In genomic region chr15:51730805-51731412, GRCm38 (mm10) we compare ENCODE assay signal across 8 mouse cellular contexts.
A peak's percentile ranks its signal among the peaks of the same experiment; 100 is the strongest.
DNase-seq lines count a peak whose midpoint lies in the region; ATAC-seq and TF ChIP-seq lines count a peak whose summit lies in the region.
"Had no signal": no experiment of that assay in that cellular context is flagged by ENCODE, and none has a peak within 500 bp of the region (broad histone marks: within the 10 kb centered on the region; RNA-seq: fewer than 3 reads in every experiment).

No protein-coding gene starts in this region.

- dilution Hi-C loops in CH12.LX (cut with MboI; ENCODE audit: extremely low pct_ligation_motif_present, extremely low pct_unique_long_range_greater_than_20kb, low sequenced_read_pairs): no loop called here

- peaks cover 4% of the 10 kb centered on the region for H3K9me3 ChIP-seq in CH12.LX (replicated peaks; ENCODE audit: low read length)
- H3K9me3 ChIP-seq: liver, embryonic 13.5 days had no signal

- H3K79me2 ChIP-seq in CH12.LX (replicated peaks; ENCODE audit: control insufficient read depth, extremely low read depth, insufficient read depth, poor library complexity, severe bottlenecking): no peaks in the 10 kb centered on the region

- H3K36me3 ChIP-seq in CH12.LX (replicated peaks in 1 of 2; ENCODE audit: control insufficient read depth in 1 of 2, insufficient read depth in 1 of 2, low read length in 1 of 2): no peaks in the 10 kb centered on the region
- H3K36me3 ChIP-seq: liver, embryonic 13.5 days had no signal

- H3K4me3 ChIP-seq in CH12.LX (replicated peaks in 1 of 3; ENCODE audit: low read depth in 2 of 3, low read length in 2 of 3, poor library complexity in 1 of 3): peak overlapping the region in 1 of 3 experiments; percentile 33
- H3K4me3 ChIP-seq: liver, embryonic 13.5 days had no signal

- no peak; the same call in 1 of the 2 replicates for TF ChIP-seq RAD21 in CH12.LX (IDR thresholded peaks at IDR 0.05; ENCODE audit: low read depth, low read length)

- TF ChIP-seq POLR2A in CH12.LX (IDR thresholded peaks at IDR 0.05; ENCODE audit: low read depth, low read length): 0 out of 2 replicates have a peak, but pooled peaks have one; percentile 3

- ATAC-seq in erythroid progenitor cell, adult 5-6 weeks (replicated peaks; ENCODE audit: low FRiP score, poor library complexity, severe bottlenecking): no peak

- peaks cover 7 to 41% of the 10 kb centered on the region in 2 experiments for H3K4me1 ChIP-seq in CH12.LX (ENCODE audit: control insufficient read depth in 1 of 2, insufficient read depth in 2 of 2)
- H3K4me1 ChIP-seq: liver, embryonic 13.5 days had no signal

- no peaks in the 10 kb centered on the region for H3K27me3 ChIP-seq in CH12.LX (replicated peaks)
- H3K27me3 ChIP-seq: liver, embryonic 13.5 days had no signal

- peak; percentile 61; the same call in 1 of the 2 replicates for TF ChIP-seq EP300 in CH12.LX (IDR thresholded peaks at IDR 0.05; ENCODE audit: low read length)

- peak; percentile 92 for DNase-seq in 3T3-L1 (ENCODE audit: low read depth, low spot score)
- peak; percentile 80 for DNase-seq in CH12.LX (ENCODE audit: extremely low read depth)
- DNase-seq in frontal cortex, postnatal 14 days (ENCODE audit: low spot score in 2 of 2): peak; percentile 11
- peak; percentile 21 to 44 for DNase-seq in layer of hippocampus, postnatal 14 days (ENCODE audit: low spot score in 2 of 2)
- DNase-seq in naive thymus-derived CD4-positive, alpha-beta T cell, adult 2 months (ENCODE audit: low read depth): peak; percentile 3
- no peak for DNase-seq in spleen, adult 18-20 months
- DNase-seq: liver, embryonic 13.5 days had no signal

- peak overlapping the region; percentile 58 for H3K4me2 ChIP-seq in CH12.LX (ENCODE audit: insufficient read depth, low read depth, poor library complexity, severe bottlenecking)
- H3K4me2 ChIP-seq: liver, embryonic 13.5 days had no signal

- no peak overlapping the region for H3K27ac ChIP-seq in CH12.LX (ENCODE audit: insufficient read depth, low read depth)
- H3K27ac ChIP-seq: liver, embryonic 13.5 days had no signal

- no peak for TF ChIP-seq CTCF in CH12.LX (conservative IDR thresholded peaks at IDR 0.05 in 1 of 2, IDR thresholded peaks at IDR 0.05 in 1 of 2; ENCODE audit: low read depth in 2 of 2, low read length in 2 of 2)

- in situ Hi-C loops in CH12.LX (cut with MboI; ENCODE audit: low pct_ligation_motif_present, low pct_unique_long_range_greater_than_20kb, low sequenced_read_pairs): no loop called here

- no peak overlapping the region for H3K9ac ChIP-seq in CH12.LX (ENCODE audit: insufficient read depth, low read depth)
- H3K9ac ChIP-seq: liver, embryonic 13.5 days had no signal

TF ChIP-seq in CH12.LX, 34 proteins besides CTCF, POLR2A, EP300 and RAD21:
- TF ChIP-seq TCF12 (IDR thresholded peaks at IDR 0.05; ENCODE audit: low read depth, low read length) (peak; percentile 7; the same call in 1 of the 2 replicates), CHD1 (IDR thresholded peaks at IDR 0.05; ENCODE audit: low read depth, low read length) (no peak), GABPA (IDR thresholded peaks at IDR 0.05; ENCODE audit: insufficient replicate concordance, low read depth, low read length) (no peak), POLR2AphosphoS2 (IDR thresholded peaks at IDR 0.05; ENCODE audit: low read depth, low read length) (no peak), IRF4 (IDR thresholded peaks at IDR 0.05; ENCODE audit: low read depth, low read length) (peak; percentile 36; the same call in 1 of the 2 replicates), MAX (IDR thresholded peaks at IDR 0.05; ENCODE audit: low read length) (peak; percentile 57), ZC3H11A (IDR thresholded peaks at IDR 0.05; ENCODE audit: low read depth, low read length) (no peak), NELFE (IDR thresholded peaks at IDR 0.05; ENCODE audit: low read depth, low read length) (no peak), SIN3A (IDR thresholded peaks at IDR 0.05; ENCODE audit: low read length) (no peak), ZMIZ1 (IDR thresholded peaks at IDR 0.05; ENCODE audit: low read depth, low read length) (no peak), ETS1 (conservative IDR thresholded peaks at IDR 0.05; ENCODE audit: low read depth, low read length) (peak; percentile 48), HCFC1 (IDR thresholded peaks at IDR 0.05; ENCODE audit: low read depth, low read length) (no peak), BHLHE40 (IDR thresholded peaks at IDR 0.05; ENCODE audit: low read depth, low read length) (peak; percentile 35; the same call in 1 of the 2 replicates)

Comparison
In these comparisons a context has a peak if more than half of its experiments do, and no peak if none do; other contexts are left out.
1. DNase-seq: peak in 3T3-L1 (single experiment), CH12.LX (single experiment), frontal cortex, postnatal 14 days (2 of 2), layer of hippocampus, postnatal 14 days (2 of 2) and naive thymus-derived CD4-positive, alpha-beta T cell, adult 2 months (single experiment); none in spleen, adult 18-20 months (0 of 2).